Mouse (Mus musculus) ES-Bruce4 (cell line): ENCODE measurements at regions not wholly inside any gene's neighbourhood (a gene's known extent, or its start where the extent isn't known, plus 50 kb on each side); places are given as distances from the start of the nearest gene placed in this dataset.

Experiments
- H3K27ac ChIP-seq: 2 replicates; pipeline ENCODE4 v1.5.1; 2012; ENCODE audit warnings: low read length, inconsistent platforms; ENCODE audit not compliant: insufficient read depth
- H3K27me3 ChIP-seq: 2 replicates; pipeline ENCODE4 v1.6.1; 2012; ENCODE audit warnings: mild to moderate bottlenecking, low read length, inconsistent platforms; ENCODE audit not compliant: control insufficient read depth, poor library complexity, insufficient read depth, severe bottlenecking
- H3K36me3 ChIP-seq: 2 replicates; pipeline ENCODE4 v1.6.1; 2012; ENCODE audit warnings: inconsistent platforms, mild to moderate bottlenecking, low read length, moderate library complexity; ENCODE audit not compliant: control insufficient read depth, poor library complexity, insufficient read depth, severe bottlenecking
- H3K4me1 ChIP-seq: one replicate; pipeline ENCODE4 v1.8.1; 2011; ENCODE audit warnings: low read length; ENCODE audit not compliant: control insufficient read depth, insufficient read depth
- H3K4me3 ChIP-seq: 2 replicates; pipeline ENCODE4 v1.5.1; 2011; ENCODE audit warnings: low read depth, mild to moderate bottlenecking, low read length
- H3K9ac ChIP-seq: 2 replicates; pipeline ENCODE4 v1.6.1; 2012; ENCODE audit warnings: low read depth, mild to moderate bottlenecking, inconsistent platforms; ENCODE audit not compliant: poor library complexity, severe bottlenecking
- H3K9me3 ChIP-seq: replicated peaks from 2 replicates; pipeline ENCODE4 v1.6.1; 2012; ENCODE audit warnings: mild to moderate bottlenecking, low read length, inconsistent platforms; ENCODE audit not compliant: control insufficient read depth, poor library complexity, insufficient read depth, severe bottlenecking
- CTCF ChIP-seq: IDR thresholded peaks from one replicate; pipeline ENCODE4 v1.8.1; 2011; ENCODE audit warnings: low read depth, low read length
- EP300 ChIP-seq: IDR thresholded peaks from 2 replicates; pipeline ENCODE4 v1.6.1; 2011; ENCODE audit warnings: low read depth, low read length; ENCODE audit not compliant: insufficient read depth
- POLR2A ChIP-seq: IDR thresholded peaks from one replicate; pipeline ENCODE4 v1.8.1; 2011; ENCODE audit warnings: low read length; ENCODE audit not compliant: insufficient read depth

GRCm38 (mm10) chr1:43371863-43372262 is 72.5 kb upstream of the Nck2 start:
- Histone ChIP-seq H3K27me3 (no peaks in the 10 kb centered on the region), H3K4me1 (no peaks in the 10 kb centered on the region), H3K4me3 (no peak overlapping the region), H3K9me3 (no peaks in the 10 kb centered on the region), H3K36me3 (no peaks in the 10 kb centered on the region), H3K9ac (no peak overlapping the region), H3K27ac (no peak overlapping the region)
- no peak for TF ChIP-seq EP300
- no peak for TF ChIP-seq CTCF
- TF ChIP-seq POLR2A, result no peak

GRCm38 (mm10) chr1:43374946-43375345 is 69.4 kb upstream of the Nck2 start:
- Histone ChIP-seq H3K9me3 (no peaks in the 10 kb centered on the region; the same call in 1 of the 2 replicates), H3K4me3 (no peak overlapping the region), H3K9ac (no peak overlapping the region), H3K36me3 (no peaks in the 10 kb centered on the region), H3K4me1 (no peaks in the 10 kb centered on the region), H3K27ac (no peak overlapping the region), H3K27me3 (no peaks in the 10 kb centered on the region)
- TF ChIP-seq CTCF (no peak), POLR2A (no peak), EP300 (no peak)

- H3K9ac ChIP-seq, result no peak overlapping the region
- no peaks in the 10 kb centered on the region for H3K4me1 ChIP-seq
- H3K27me3 ChIP-seq, result no peaks in the 10 kb centered on the region
- TF ChIP-seq CTCF (no peak), EP300 (no peak)
- no peaks in the 10 kb centered on the region; the same call in 1 of the 2 replicates for H3K9me3 ChIP-seq
- no peak overlapping the region for H3K4me3 ChIP-seq
- no peak overlapping the region for H3K27ac ChIP-seq
- H3K36me3 ChIP-seq, result no peaks in the 10 kb centered on the region
Observed at GRCm38 (mm10) chr1:43375851-43376250, 68.5 kb upstream of the Nck2 start.

- Histone ChIP-seq H3K27ac (no peak overlapping the region), H3K9me3 (no peaks in the 10 kb centered on the region; the same call in 1 of the 2 replicates), H3K27me3 (no peaks in the 10 kb centered on the region), H3K9ac (no peak overlapping the region), H3K4me3 (no peak overlapping the region), H3K4me1 (no peaks in the 10 kb centered on the region), H3K36me3 (no peaks in the 10 kb centered on the region)
- no peak for TF ChIP-seq EP300
Observed at GRCm38 (mm10) chr1:43377491-43378263, 66.7 kb upstream of the Nck2 start.

GRCm38 (mm10) chr1:43385008-43385407 is 59.4 kb upstream of the Nck2 start:
- no peaks in the 10 kb centered on the region for H3K27me3 ChIP-seq
- H3K4me1 ChIP-seq, result no peaks in the 10 kb centered on the region
- H3K36me3 ChIP-seq, result no peaks in the 10 kb centered on the region
- no peaks in the 10 kb centered on the region for H3K9me3 ChIP-seq
- no peak overlapping the region for H3K4me3 ChIP-seq
- H3K9ac ChIP-seq, result no peak overlapping the region
- no peak overlapping the region for H3K27ac ChIP-seq
- TF ChIP-seq POLR2A (no peak), CTCF (no peak), EP300 (no peak)

GRCm38 (mm10) chr1:43394035-43394434 is 50.3 kb upstream of the Nck2 start:
- H3K27me3 ChIP-seq, result no peaks in the 10 kb centered on the region
- H3K27ac ChIP-seq, result no peak overlapping the region
- H3K9ac ChIP-seq, result no peak overlapping the region
- peaks cover 3% of the 10 kb centered on the region for H3K4me1 ChIP-seq
- H3K4me3 ChIP-seq, result no peak overlapping the region
- H3K36me3 ChIP-seq, result no peaks in the 10 kb centered on the region
- no peak for TF ChIP-seq POLR2A
- TF ChIP-seq EP300, result no peak
- TF ChIP-seq CTCF, result no peak
- no peaks in the 10 kb centered on the region for H3K9me3 ChIP-seq
